Mouse (Mus musculus) neural tube, embryonic 15.5 days (tissue): Measurements from ENCODE around the gene Gm19345. TPM values are rescaled to one million over a fixed set of nuclear protein-coding genes. Genes with fewer than 3 reads are reported as not detected.

Experiments
- ATAC-seq: fragments of 200-750 bp; cut with Nextera tagmentation; 2 replicates; pipeline ENCODE4 v1.8.0; 2017; ENCODE audit warnings: mild to moderate bottlenecking, moderate TSS enrichment, moderate library complexity; ENCODE audit not compliant: low FRiP score
- H3K27ac ChIP-seq: fragments of 300-500 bp; sonication (generic); replicated peaks from 2 replicates; pipeline ENCODE4 v1.5.1; 2015; ENCODE audit warnings: mild to moderate bottlenecking, inconsistent platforms
- H3K27me3 ChIP-seq: fragments of 300-500 bp; sonication (generic); replicated peaks from 2 replicates; pipeline ENCODE4 v1.6.1; 2015; ENCODE audit warnings: inconsistent platforms
- H3K36me3 ChIP-seq: fragments of 300-500 bp; sonication (generic); 2 replicates; pipeline ENCODE4 v1.6.1; 2015; ENCODE audit warnings: inconsistent platforms
- H3K4me1 ChIP-seq: fragments of 300-500 bp; sonication (generic); 2 replicates; pipeline ENCODE4 v1.6.1; 2015; ENCODE audit warnings: inconsistent platforms
- H3K4me2 ChIP-seq: fragments of 300-500 bp; sonication (generic); 2 replicates; pipeline ENCODE4 v1.6.1; 2015; ENCODE audit warnings: inconsistent platforms, mild to moderate bottlenecking, moderate library complexity
- H3K4me3 ChIP-seq: fragments of 300-500 bp; sonication (generic); replicated peaks from 2 replicates; pipeline ENCODE4 v1.5.1; 2015; ENCODE audit warnings: mild to moderate bottlenecking, inconsistent platforms
- H3K9ac ChIP-seq: fragments of 300-500 bp; sonication (generic); replicated peaks from 2 replicates; pipeline ENCODE4 v1.6.1; 2015; ENCODE audit warnings: mild to moderate bottlenecking, inconsistent platforms
- H3K9me3 ChIP-seq: fragments of 300-500 bp; sonication (generic); replicated peaks from 2 replicates; pipeline ENCODE4 v1.6.1; 2016; ENCODE audit warnings: inconsistent platforms
- WGBS: fragments of 180-500 bp; shearing (Covaris S2); methylation state at CpG from one replicate; pipeline ENCODE4 v1.1.7; 2015; ENCODE audit warnings: mixed read lengths; 5-methylcytosine and 5-hydroxymethylcytosine counted together
- polyA plus RNA-seq: library from polyadenylated mRNA; unstranded; fragments of >200 nt; fragmentation: Nextera tagmentation; extraction: Ambion mirVana; gene quantifications from 2 replicates; pipeline ENCODE4 v1.2.1, GENCODE M21; 2015

Gene Gm19345
- 14.3 and 17.3 TPM in 2 replicates for polyA plus RNA-seq

DNA sequence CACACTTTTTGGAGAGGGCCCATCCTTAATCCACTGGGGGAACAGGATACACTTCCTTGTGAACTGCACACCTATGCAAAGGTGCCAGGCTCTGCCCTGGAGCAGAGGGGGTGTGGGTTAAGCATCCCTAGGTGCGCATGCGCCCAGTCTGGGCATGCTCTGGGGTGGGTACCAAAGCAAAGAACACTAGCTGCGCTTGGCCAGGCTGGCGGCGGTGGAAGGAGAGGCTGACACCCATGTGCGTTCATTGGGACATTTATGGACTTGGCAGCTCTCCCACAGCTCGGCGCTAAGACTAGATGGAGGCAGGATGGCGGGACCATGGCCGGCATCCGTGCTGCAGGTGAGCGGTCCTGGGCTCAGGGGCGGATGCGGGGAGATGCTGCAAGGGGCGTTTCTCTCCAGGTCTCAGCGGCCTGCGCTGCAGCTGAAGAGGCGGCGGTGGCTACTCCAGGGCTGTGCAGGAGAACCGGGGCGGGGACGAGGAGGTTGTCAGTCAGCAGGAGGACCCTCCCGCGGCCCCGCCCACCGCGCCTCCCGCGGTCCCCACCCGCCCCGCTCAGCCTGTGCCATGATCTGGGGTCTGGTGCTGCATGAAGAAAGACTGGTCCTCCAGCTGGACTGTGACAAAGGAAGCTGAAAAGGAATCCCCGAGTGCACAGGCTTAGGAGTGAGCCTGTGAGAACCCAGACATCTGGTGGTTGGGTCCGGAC lies at the start of gene Gm19345:
Gene Gm19345 (plus strand): TSS at position 146 of the 713 bp plus-strand sequence.
- Histone ChIP-seq H3K4me1 (peaks cover 8% of the 10 kb centered on the region), H3K4me3 (peak within 1 kb of the TSS; percentile 49), H3K27ac (peak within 1 kb of the TSS; percentile 75), H3K9me3 (no peaks in the 10 kb centered on the region), H3K4me2 (peak within 1 kb of the TSS; percentile 60), H3K36me3 (no peaks in the 10 kb centered on the region), H3K9ac (peak within 1 kb of the TSS; percentile 56), H3K27me3 (peaks cover 17% of the 10 kb centered on the region)
- peak; percentile 92 for ATAC-seq
- WGBS = 5% methylated on average over 33 of the region's 33 CpGs

DNA sequence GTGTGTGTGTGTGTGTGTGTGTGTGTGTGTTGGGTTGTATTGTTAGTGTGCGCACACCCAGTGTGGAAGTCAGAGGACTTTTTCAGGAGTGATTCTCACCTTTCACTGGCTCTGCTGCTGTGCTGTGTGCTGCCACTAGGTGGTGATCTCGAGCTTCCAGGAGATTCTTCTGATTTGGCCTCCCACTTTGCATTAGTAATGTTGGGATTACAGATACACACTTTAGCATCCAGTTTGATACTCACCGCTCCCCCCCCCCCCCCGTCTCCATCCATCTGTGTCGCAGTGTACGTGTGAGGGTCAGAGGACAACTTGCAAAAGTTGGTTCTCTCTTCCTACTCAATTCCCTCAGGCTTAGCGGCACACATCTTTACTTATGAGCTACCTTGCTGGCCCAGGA lies 48.8 kb upstream of the Gm19345 start:
- no peak overlapping the region for H3K9ac ChIP-seq
- H3K4me2 ChIP-seq = no peak overlapping the region
- H3K4me3 ChIP-seq = no peak overlapping the region
- H3K27me3 ChIP-seq = peaks cover 4% of the 10 kb centered on the region; the same call in 1 of the 2 replicates
- no peak overlapping the region for H3K27ac ChIP-seq
- H3K9me3 ChIP-seq = no peaks in the 10 kb centered on the region
- H3K36me3 ChIP-seq = no peaks in the 10 kb centered on the region
- peak; percentile 69 for ATAC-seq
- 18% methylated on average over 7 of the region's 7 CpGs for WGBS
- no peaks in the 10 kb centered on the region for H3K4me1 ChIP-seq

DNA sequence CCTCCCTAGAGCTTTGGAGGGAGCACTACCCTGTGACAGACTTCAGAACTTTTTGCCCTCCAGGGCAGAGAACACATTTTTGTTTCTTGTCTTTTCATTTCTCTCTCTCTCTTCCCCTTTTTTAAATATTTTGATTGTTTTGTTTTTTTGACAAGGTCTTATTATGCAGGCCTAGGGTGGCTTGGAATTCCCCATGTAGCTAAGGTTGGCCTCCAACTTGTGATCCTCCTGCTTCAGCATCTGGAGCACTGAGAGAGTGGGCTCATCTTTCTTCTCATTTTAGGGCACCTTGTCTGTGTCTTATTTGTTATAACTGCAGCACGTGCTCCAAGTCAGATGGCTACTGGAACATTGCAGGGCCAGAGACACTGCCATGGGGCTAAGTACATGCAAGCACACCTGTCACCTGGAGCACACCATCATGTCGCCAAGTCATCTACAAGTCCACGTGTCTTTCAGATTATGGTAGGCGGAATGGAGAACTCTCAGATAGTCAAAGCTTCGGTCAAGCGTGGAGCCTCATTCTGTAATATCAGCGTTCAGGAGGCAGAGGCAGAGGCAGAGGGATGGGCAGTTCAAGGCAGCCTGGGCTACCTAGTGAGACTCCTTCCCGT lies 45.3 kb upstream of the Gm19345 start:
- H3K9me3 ChIP-seq = no peaks in the 10 kb centered on the region
- no peak overlapping the region for H3K9ac ChIP-seq
- no peak overlapping the region for H3K4me2 ChIP-seq
- no peak for ATAC-seq
- H3K4me1 ChIP-seq = peaks cover 17% of the 10 kb centered on the region
- no peak overlapping the region for H3K27ac ChIP-seq
- no peaks in the 10 kb centered on the region for H3K36me3 ChIP-seq
- 84% methylated on average over 8 of the region's 8 CpGs for WGBS
- H3K4me3 ChIP-seq = no peak overlapping the region
- H3K27me3 ChIP-seq = peaks cover 38% of the 10 kb centered on the region

DNA sequence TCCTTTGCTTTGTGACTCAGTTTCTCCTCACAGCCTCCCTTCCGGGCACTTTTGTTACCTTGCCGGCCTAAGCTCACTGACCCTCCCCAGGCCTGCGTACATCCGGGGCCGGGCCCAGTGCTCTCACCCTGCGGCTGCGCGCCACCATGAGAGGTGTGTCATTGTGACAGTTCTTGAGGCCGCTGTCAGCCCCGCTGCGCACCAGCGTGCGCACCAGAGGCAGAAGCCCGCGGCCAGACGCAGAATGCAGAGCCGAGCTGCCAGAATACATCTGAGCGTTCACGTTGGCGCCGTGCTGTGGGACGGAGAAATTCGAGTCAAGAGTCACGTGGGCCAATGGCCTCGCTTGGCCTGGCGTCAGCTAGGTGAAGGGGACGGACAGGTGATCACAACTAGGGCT lies 42.4 kb upstream of the Gm19345 start:
- H3K27ac ChIP-seq = no peak overlapping the region
- H3K4me2 ChIP-seq = peak overlapping the region; percentile 51
- peaks cover 58% of the 10 kb centered on the region for H3K27me3 ChIP-seq
- peak; percentile 74 for ATAC-seq
- WGBS = 5% methylated on average over 27 of the region's 27 CpGs
- H3K4me3 ChIP-seq = peak overlapping the region; percentile 30
- H3K36me3 ChIP-seq = no peaks in the 10 kb centered on the region
- no peaks in the 10 kb centered on the region for H3K9me3 ChIP-seq
- peaks cover 17% of the 10 kb centered on the region for H3K4me1 ChIP-seq
- H3K9ac ChIP-seq = peak overlapping the region; percentile 27; the same call in 1 of the 2 replicates

DNA sequence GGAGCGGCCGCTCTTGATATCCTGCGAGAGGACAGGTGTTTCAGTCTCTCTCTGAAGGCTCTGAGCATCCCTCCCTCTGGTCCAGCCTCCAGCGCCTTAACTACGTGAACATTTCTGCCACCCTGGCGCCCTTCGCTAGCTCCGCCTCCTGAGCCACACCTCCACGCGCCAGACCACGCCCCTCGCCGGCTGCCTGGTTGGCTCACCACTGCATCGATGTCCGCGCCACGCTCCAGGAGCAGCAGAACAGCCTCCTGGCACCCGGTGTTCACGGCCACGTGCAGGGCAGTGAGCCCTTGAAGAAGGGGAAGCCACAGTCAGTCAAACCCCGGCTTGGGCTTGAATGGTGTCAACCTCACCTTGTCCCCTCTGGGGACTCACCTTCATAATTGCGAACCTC lies 40.7 kb upstream of the Gm19345 start:
- peak overlapping the region; percentile 57 for H3K4me2 ChIP-seq
- H3K4me1 ChIP-seq = peaks cover 24% of the 10 kb centered on the region
- no peaks in the 10 kb centered on the region for H3K9me3 ChIP-seq
- peak; percentile 53 for ATAC-seq
- 6% methylated on average over 22 of the region's 22 CpGs for whole genome bisulfite sequencing
- peak overlapping the region; percentile 37; the same call in 1 of the 2 replicates for H3K9ac ChIP-seq
- no peak overlapping the region for H3K27ac ChIP-seq
- H3K4me3 ChIP-seq = peak overlapping the region; percentile 25
- no peaks in the 10 kb centered on the region for H3K36me3 ChIP-seq
- peaks cover 58% of the 10 kb centered on the region for H3K27me3 ChIP-seq

DNA sequence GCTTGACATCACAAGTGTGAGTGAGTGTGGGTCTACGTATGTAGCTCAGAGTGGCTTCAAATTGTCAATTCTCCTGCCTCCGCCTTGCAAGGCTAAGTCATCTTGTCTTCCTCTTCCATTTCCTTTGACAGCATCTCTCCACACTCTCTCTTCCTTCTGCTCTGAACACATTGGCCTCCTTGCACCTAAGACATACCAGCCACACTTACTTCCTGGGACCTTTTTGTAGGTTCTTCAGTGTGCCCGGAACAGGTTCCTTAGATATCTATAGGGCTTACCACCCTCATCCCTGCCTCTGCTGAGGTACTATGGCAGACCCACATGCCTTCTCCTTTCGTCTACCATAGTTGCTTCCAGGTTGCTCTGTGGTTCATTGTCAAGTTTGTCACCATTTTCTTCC lies 38.6 kb upstream of the Gm19345 start:
- ATAC-seq = no peak
- H3K4me2 ChIP-seq = no peak overlapping the region
- H3K36me3 ChIP-seq = no peaks in the 10 kb centered on the region
- H3K4me1 ChIP-seq = peaks cover 39% of the 10 kb centered on the region
- H3K9ac ChIP-seq = no peak overlapping the region
- peaks cover 77% of the 10 kb centered on the region for H3K27me3 ChIP-seq
- WGBS = 83% methylated on average over 4 of the region's 4 CpGs
- no peak overlapping the region for H3K4me3 ChIP-seq
- no peaks in the 10 kb centered on the region for H3K9me3 ChIP-seq
- no peak overlapping the region for H3K27ac ChIP-seq

DNA sequence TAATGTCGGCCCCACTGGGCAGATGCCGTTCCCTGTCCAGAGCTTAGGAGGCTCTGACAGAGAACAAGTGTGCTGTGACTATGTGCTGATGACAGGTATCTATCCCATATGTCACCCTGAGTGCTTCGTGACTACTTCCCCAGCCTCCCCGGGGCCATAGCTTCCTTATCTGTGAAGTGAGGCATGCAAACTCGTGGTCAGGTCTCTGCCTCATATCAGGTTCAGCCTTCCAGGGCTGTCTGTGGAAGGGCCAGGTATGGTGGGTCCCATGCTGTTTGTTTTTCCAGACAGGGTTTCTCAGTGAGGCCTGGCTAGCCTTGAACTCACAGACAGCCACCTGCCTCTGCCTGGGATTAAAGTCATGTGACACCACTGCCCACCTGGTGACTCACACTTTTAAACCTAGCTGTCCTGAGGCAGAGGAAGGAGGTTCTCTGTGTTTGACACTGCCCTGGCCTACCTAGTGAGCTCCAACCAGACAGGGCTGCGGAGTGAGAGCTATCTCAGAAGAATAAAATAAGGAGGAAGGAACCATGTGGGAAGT lies 38.2 kb upstream of the Gm19345 start:
- H3K27me3 ChIP-seq = peaks cover 76% of the 10 kb centered on the region
- ATAC-seq = no peak
- H3K4me3 ChIP-seq = no peak overlapping the region
- WGBS = 80% methylated on average over 6 of the region's 6 CpGs
- no peaks in the 10 kb centered on the region for H3K9me3 ChIP-seq
- peaks cover 39% of the 10 kb centered on the region for H3K4me1 ChIP-seq
- H3K4me2 ChIP-seq = no peak overlapping the region
- no peak overlapping the region for H3K27ac ChIP-seq
- no peak overlapping the region for H3K9ac ChIP-seq
- no peaks in the 10 kb centered on the region for H3K36me3 ChIP-seq

DNA sequence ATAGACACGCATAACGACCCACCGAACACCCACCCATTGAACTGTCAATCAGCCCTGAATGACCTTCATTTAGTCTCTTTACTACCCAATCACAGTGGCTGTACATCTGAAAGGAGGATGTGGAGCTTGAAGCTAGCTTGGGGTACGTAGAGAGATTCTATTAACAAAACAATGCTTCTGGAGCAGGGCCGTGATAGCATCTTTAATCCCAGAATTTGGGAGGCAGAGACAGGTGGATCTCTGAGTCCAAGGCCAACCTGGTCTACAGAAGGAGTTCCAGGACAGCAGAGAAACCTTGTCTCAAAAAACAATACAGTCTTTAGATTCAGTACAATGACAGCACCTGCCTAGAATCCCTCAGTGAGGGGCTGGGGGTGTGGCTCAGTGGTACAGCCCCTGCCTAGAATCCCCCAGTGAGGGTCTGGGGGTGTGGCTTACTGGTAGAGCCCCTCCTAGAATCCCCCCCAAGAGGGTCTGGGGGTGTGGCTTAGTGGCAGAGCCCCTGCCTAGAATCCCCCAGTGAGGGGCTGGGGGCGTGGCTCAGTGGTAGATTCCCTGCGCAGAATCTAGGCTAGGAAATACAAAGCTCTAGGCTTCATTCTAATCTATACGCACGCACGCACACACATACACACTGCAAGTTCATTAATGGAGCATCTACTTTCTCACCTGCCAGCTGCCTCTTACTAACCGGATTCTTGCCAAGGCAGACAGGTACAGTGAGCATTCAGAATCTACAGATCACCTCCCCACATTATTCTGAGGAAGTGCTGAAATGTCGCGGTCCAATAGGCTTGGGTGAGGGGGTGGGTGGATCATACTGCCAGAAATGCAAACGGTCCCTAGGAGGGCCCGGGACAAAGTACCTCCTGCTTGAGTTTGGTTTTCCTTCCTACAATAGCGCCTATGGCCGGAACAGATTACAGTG lies 36.2 kb upstream of the Gm19345 start:
- Histone ChIP-seq H3K27ac (no peak overlapping the region), H3K4me1 (peaks cover 30% of the 10 kb centered on the region), H3K9me3 (no peaks in the 10 kb centered on the region), H3K4me2 (peak overlapping the region; percentile 74), H3K9ac (peak overlapping the region; percentile 50), H3K27me3 (peaks cover 64% of the 10 kb centered on the region), H3K4me3 (peak overlapping the region; percentile 43), H3K36me3 (no peaks in the 10 kb centered on the region)
- WGBS = 25% methylated on average over 17 of the region's 17 CpGs
- ATAC-seq = peak; percentile 35; the same call in 1 of the 2 replicates

DNA sequence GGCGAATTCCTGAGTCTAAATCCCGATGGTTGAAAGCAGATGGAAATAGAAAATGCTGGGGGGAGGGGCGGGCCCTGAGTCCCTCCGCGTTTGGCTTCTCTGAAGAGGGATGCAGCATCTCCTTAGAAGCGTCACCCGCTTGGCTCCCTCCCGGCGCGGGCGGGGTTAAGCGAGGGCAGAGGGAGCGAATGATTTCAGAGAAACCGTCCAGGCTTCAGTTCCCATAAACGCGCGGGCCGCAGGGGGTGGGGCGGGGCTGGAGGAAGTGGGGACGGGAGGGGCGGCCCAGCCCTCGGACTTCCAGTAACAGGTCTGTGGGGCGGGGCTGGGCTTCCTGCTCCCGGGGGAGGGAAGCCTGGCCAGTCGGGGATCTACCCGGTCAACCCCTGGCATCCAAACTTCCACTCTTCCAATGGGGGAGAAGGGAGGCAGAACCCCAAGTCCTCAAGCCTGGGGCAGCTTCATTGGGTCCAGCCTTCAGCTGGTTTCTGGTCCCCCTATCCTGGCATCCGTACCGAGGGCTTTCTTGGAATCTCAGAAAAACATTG lies 35.5 kb upstream of the Gm19345 start:
- H3K9me3 ChIP-seq = no peaks in the 10 kb centered on the region
- no peak overlapping the region for H3K27ac ChIP-seq
- under 1% methylated on average over 28 of the region's 28 CpGs for WGBS
- H3K4me3 ChIP-seq = peak overlapping the region; percentile 43
- ATAC-seq = peak; percentile 68
- peaks cover 62% of the 10 kb centered on the region for H3K27me3 ChIP-seq
- H3K9ac ChIP-seq = peak overlapping the region; percentile 50
- no peaks in the 10 kb centered on the region for H3K36me3 ChIP-seq
- peak overlapping the region; percentile 74 for H3K4me2 ChIP-seq
- peaks cover 24% of the 10 kb centered on the region for H3K4me1 ChIP-seq

DNA sequence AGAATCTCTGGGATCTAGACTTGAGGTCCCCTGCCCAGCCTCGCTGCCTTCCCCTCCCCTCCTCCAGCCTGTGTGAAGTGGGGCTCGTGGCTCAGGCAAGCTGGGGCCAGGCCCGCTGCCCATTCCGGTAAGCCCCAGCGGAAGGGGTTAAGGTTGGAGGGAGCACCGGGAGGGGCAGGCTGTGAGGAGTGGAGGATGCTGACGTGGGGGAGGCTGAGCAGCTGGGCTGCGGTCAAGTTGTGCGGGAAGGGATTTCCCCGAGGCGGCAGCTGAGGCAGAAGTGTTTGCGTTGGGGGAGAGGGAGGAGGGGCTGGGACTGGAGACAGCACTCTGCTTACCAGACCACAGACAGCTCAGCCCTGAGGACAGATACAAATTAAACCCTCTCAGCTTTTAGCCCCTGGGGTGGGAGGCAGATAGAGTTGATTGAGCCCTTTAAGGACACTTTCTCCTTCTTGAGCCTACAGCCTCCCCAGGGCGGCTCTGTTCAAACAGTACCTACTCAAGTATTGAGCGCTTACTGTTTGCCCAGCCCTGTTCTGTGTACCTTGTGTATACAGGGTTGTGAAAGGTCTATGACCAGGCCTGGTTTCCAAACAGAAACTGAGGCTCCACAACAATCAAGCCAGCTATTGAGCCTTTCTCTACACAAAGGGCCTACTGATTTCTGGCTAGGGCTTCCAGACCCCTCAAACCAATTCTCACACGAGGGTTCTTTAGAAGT lies 34.3 kb upstream of the Gm19345 start:
- peaks cover 62% of the 10 kb centered on the region for H3K27me3 ChIP-seq
- no peak for ATAC-seq
- no peaks in the 10 kb centered on the region for H3K36me3 ChIP-seq
- H3K9ac ChIP-seq = no peak overlapping the region
- H3K4me3 ChIP-seq = no peak overlapping the region; the same call in 1 of the 2 replicates
- H3K9me3 ChIP-seq = no peaks in the 10 kb centered on the region
- H3K4me1 ChIP-seq = peaks cover 27% of the 10 kb centered on the region
- 8% methylated on average over 15 of the region's 15 CpGs for WGBS
- peak overlapping the region; percentile 74 for H3K4me2 ChIP-seq
- H3K27ac ChIP-seq = no peak overlapping the region
